Mouse (Mus musculus) limb, embryonic 15.5 days (tissue): ENCODE results near the gene 1810049J17Rik. TPM values are rescaled to one million over a fixed set of nuclear protein-coding genes. Genes with fewer than 3 reads are reported as not detected.
"Not testable (repeated sequence)": the region's sequence is repeated elsewhere in the genome, so short reads cannot be mapped to it uniquely, and the experiment has no call there.

Source experiments
- ATAC-seq: fragments of 200-750 bp; cut with Nextera tagmentation; 2 replicates; pipeline ENCODE4 v1.8.0; 2017; ENCODE audit warnings: low read depth, moderate TSS enrichment; ENCODE audit not compliant: insufficient number of reproducible peaks, low FRiP score, low TSS enrichment
- H3K27ac ChIP-seq: fragments of 300-500 bp; sonication (generic); 2 replicates; pipeline ENCODE4 v1.5.1; 2015; ENCODE audit warnings: moderate library complexity, mild to moderate bottlenecking, inconsistent platforms
- H3K27me3 ChIP-seq: fragments of 300-500 bp; sonication (generic); 2 replicates; pipeline ENCODE4 v1.6.1; 2015; ENCODE audit warnings: inconsistent platforms
- H3K36me3 ChIP-seq: fragments of 300-500 bp; sonication (generic); 2 replicates; pipeline ENCODE4 v1.6.1; 2015; ENCODE audit warnings: inconsistent platforms
- H3K4me1 ChIP-seq: fragments of 300-500 bp; sonication (generic); 2 replicates; pipeline ENCODE4 v1.6.1; 2015; ENCODE audit warnings: inconsistent platforms
- H3K4me2 ChIP-seq: fragments of 300-500 bp; sonication (generic); 2 replicates; pipeline ENCODE4 v1.6.1; 2015; ENCODE audit warnings: mild to moderate bottlenecking, inconsistent platforms
- H3K4me3 ChIP-seq: fragments of 300-500 bp; sonication (generic); 2 replicates; pipeline ENCODE4 v1.5.1; 2015; ENCODE audit warnings: mild to moderate bottlenecking, inconsistent platforms
- H3K9ac ChIP-seq: fragments of 300-500 bp; sonication (generic); 2 replicates; pipeline ENCODE4 v1.6.1; 2015; ENCODE audit warnings: inconsistent platforms
- H3K9me3 ChIP-seq: fragments of 300-500 bp; sonication (generic); 2 replicates; pipeline ENCODE4 v1.6.1; 2016; ENCODE audit warnings: inconsistent platforms
- WGBS: fragments of 180-500 bp; shearing (Covaris S2); methylation state at CpG from one replicate; pipeline ENCODE4 v1.1.7; 2015; 5-methylcytosine and 5-hydroxymethylcytosine counted together
- polyA plus RNA-seq: library from polyadenylated mRNA; unstranded; fragments of >200 nt; fragmentation: Nextera tagmentation; extraction: Ambion mirVana; gene quantifications from 2 replicates; pipeline ENCODE4 v1.2.1, GENCODE M21; 2015

1810049J17Rik gene
- 0.59 and 0.89 TPM in 2 replicates for polyA plus RNA-seq

GRCm38 (mm10) chr15:12321788-12322621, at the start of gene 1810049J17Rik:
TSS of gene 1810049J17Rik (minus strand) at chr15:12321899.
- Histone ChIP-seq H3K9me3 (no peaks in the 10 kb centered on the region), H3K27me3 (peaks cover 4% of the 10 kb centered on the region; the same call in 1 of the 2 replicates), H3K4me1 (peaks cover 8% of the 10 kb centered on the region), H3K4me2 (peak within 1 kb of the TSS; percentile 70), H3K9ac (peak within 1 kb of the TSS; percentile 89), H3K36me3 (no peaks in the 10 kb centered on the region), H3K27ac (peak within 1 kb of the TSS; percentile 91), H3K4me3 (peak within 1 kb of the TSS; percentile 98)
- ATAC-seq: no peak
- WGBS: under 1% methylated on average over 67 of the region's 70 CpGs

- Histone ChIP-seq H3K27ac (no peak overlapping the region), H3K4me2 (no peak overlapping the region), H3K9me3 (no peaks in the 10 kb centered on the region), H3K36me3 (peaks cover 13% of the 10 kb centered on the region; the same call in 1 of the 2 replicates), H3K9ac (no peak overlapping the region), H3K27me3 (no peaks in the 10 kb centered on the region), H3K4me1 (peaks cover 19% of the 10 kb centered on the region), H3K4me3 (no peak overlapping the region)
- WGBS: 8% methylated on average over 8 of the region's 8 CpGs
- no peak for ATAC-seq
Observed at GRCm38 (mm10) chr15:12371183-12371582, 49.5 kb upstream of the 1810049J17Rik start.

DNA sequence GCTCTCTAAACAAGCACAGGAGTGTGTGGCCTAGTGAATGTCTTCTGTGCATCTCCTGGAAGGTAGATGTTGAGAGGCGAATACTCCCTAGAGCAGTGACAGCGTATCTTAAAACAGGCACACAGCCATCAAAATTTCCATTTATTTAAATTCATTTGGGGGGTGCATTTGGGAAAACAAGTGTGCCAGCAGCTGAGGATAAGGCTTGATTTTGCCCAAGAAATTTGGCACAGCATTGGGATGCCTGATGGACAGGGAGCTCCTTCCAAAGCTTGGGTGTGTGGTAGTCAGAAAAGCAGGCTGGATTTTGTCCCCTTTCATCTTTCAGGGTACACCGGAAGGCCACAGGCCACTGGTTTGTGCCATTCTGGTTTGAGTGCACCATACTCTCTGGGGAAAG, 48.4 kb upstream of the 1810049J17Rik start:
- Histone ChIP-seq H3K9me3 (no peaks in the 10 kb centered on the region), H3K27me3 (no peaks in the 10 kb centered on the region), H3K4me3 (no peak overlapping the region), H3K36me3 (peaks cover 22% of the 10 kb centered on the region; the same call in 1 of the 2 replicates), H3K4me1 (peaks cover 8% of the 10 kb centered on the region), H3K27ac (no peak overlapping the region), H3K9ac (no peak overlapping the region), H3K4me2 (no peak overlapping the region)
- ATAC-seq: no peak
- WGBS: 98% methylated on average over 3 of the region's 3 CpGs

DNA sequence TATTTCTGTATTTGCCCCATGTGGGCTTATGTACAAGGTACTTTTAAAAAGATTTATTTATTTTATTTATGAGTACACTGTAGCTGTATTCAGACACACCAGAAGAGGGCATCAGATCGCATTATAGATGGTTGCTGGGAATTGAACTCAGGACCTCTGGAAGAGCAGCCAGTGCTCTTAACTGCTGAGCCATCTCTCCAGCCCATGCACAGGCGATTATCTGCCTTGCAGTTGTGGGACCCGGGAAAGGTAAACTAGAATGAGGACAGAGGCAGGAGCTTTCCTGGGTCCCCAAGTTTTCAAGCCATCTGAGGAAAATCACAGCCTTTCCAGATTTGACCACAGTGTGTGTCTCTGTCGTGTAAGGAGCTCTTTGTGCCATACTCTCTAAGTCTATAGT, 47.2 kb upstream of the 1810049J17Rik start:
- Histone ChIP-seq H3K9ac (no peak overlapping the region), H3K4me1 (peaks cover 5% of the 10 kb centered on the region; the same call in 1 of the 2 replicates), H3K4me3 (no peak overlapping the region), H3K27ac (no peak overlapping the region), H3K36me3 (peaks cover 17% of the 10 kb centered on the region; the same call in 1 of the 2 replicates), H3K9me3 (no peaks in the 10 kb centered on the region), H3K4me2 (no peak overlapping the region), H3K27me3 (no peaks in the 10 kb centered on the region)
- 83% methylated on average over 4 of the region's 4 CpGs for WGBS
- ATAC-seq: no peak

DNA sequence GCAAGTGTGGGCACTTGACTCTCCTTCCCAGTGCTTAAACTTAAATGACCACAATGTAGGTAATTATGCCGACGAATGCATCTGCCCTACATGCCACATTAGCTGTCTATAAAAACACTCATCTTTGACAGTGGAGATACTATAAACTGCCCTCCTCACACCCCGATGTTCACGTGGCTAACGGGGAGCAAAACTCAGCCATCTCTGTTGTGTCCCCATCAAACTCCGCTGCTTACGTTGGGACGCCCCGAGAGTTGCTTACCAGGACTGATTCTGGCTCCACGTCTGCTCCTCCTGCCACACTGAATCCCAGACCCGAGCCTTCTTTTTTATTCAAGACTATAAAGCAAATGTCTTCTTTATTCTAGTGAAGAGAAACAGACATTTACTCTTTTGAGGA, 46.7 kb upstream of the 1810049J17Rik start:
- no peak overlapping the region for H3K4me2 ChIP-seq
- no peak overlapping the region for H3K9ac ChIP-seq
- H3K9me3 ChIP-seq: no peaks in the 10 kb centered on the region
- no peak overlapping the region for H3K4me3 ChIP-seq
- H3K4me1 ChIP-seq: peaks cover 5% of the 10 kb centered on the region; the same call in 1 of the 2 replicates
- H3K27ac ChIP-seq: no peak overlapping the region
- 77% methylated on average over 11 of the region's 11 CpGs for WGBS
- ATAC-seq: no peak
- H3K27me3 ChIP-seq: no peaks in the 10 kb centered on the region
- H3K36me3 ChIP-seq: peaks cover 17% of the 10 kb centered on the region; the same call in 1 of the 2 replicates

- Histone ChIP-seq H3K9me3 (no peaks in the 10 kb centered on the region), H3K9ac (no peak overlapping the region), H3K27me3 (no peaks in the 10 kb centered on the region), H3K4me2 (no peak overlapping the region), H3K4me1 (peaks cover 5% of the 10 kb centered on the region; the same call in 1 of the 2 replicates), H3K27ac (no peak overlapping the region), H3K36me3 (peaks cover 17% of the 10 kb centered on the region; the same call in 1 of the 2 replicates), H3K4me3 (no peak overlapping the region)
- ATAC-seq: no peak
- WGBS: 69% methylated on average over 13 of the region's 13 CpGs
Observed at GRCm38 (mm10) chr15:12367306-12368080, 45.8 kb upstream of the 1810049J17Rik start.

- not testable (repeated sequence) for H3K9me3 ChIP-seq, H3K4me3 ChIP-seq, H3K4me1 ChIP-seq, H3K27me3 ChIP-seq, ATAC-seq, H3K9ac ChIP-seq, H3K4me2 ChIP-seq, H3K27ac ChIP-seq
- 94% methylated on average over 11 of the region's 11 CpGs for WGBS
- peaks cover 19% of the 10 kb centered on the region; the same call in 1 of the 2 replicates for H3K36me3 ChIP-seq
Observed at GRCm38 (mm10) chr15:12366580-12367305, 45.0 kb upstream of the 1810049J17Rik start.

DNA sequence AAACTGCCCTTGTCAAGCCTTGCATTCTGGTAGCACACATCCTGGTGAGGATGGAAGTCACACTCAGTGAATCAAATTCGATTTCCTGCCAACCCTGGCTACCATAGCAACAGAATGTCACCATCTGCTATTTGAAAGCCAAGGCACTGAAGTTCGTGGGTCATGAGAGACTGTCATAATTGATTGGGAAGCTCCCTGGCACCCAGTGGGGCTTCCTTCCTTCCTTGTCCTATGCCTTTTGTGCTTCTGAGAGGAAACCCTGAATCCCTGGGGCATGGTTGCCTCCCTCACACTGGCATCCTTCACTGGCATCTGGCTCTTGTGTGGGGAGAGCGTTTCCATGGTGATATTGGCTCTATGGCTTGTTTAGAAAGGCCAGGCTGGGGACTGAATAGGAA, 44.4 kb upstream of the 1810049J17Rik start:
- Histone ChIP-seq H3K27ac (no peak overlapping the region), H3K4me2 (no peak overlapping the region), H3K4me3 (no peak overlapping the region), H3K36me3 (peaks cover 19% of the 10 kb centered on the region), H3K27me3 (no peaks in the 10 kb centered on the region), H3K9me3 (no peaks in the 10 kb centered on the region), H3K9ac (no peak overlapping the region), H3K4me1 (no peaks in the 10 kb centered on the region)
- WGBS: 65% methylated on average over 3 of the region's 3 CpGs
- ATAC-seq: no peak

DNA sequence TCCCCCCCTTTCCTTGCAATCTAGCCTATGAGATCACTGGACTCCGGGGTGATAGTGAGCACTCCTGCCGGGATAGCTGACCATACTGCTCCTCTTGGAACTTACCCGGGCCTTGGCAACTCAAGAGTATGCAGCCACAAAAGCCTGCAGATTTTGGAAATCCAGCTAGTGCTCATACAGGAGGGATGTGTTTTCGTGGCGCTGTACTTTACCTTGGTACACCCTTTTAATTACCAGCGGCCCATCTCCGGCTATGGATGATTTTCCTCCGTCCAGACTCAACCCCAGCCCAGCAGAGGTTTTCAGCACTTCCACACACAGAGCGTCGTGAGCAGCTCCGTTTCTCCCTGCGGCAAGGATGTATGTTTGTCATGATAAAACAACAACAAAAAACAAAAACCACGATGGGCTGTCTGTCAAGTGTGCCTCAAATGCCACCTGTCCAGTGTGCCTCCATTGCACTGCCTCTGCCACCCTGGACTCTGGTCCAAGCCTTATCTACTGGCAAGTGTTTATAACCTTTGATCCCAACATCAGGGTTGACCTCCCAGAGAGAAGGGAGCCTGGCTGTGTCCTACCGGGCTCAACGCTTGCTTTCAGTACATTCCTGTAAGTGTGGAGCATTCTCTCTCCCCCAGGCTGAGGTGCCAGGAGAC, 43.8 kb upstream of the 1810049J17Rik start:
- H3K36me3 ChIP-seq: peaks cover 21% of the 10 kb centered on the region
- no peak overlapping the region for H3K9ac ChIP-seq
- no peak overlapping the region for H3K27ac ChIP-seq
- H3K4me2 ChIP-seq: no peak overlapping the region
- H3K4me1 ChIP-seq: no peaks in the 10 kb centered on the region
- no peak overlapping the region for H3K4me3 ChIP-seq
- no peaks in the 10 kb centered on the region for H3K9me3 ChIP-seq
- WGBS: 84% methylated on average over 15 of the region's 15 CpGs
- ATAC-seq: no peak
- H3K27me3 ChIP-seq: no peaks in the 10 kb centered on the region

- Histone ChIP-seq H3K36me3 (peaks cover 27% of the 10 kb centered on the region; the same call in 1 of the 2 replicates), H3K27me3 (no peaks in the 10 kb centered on the region), H3K9me3 (no peaks in the 10 kb centered on the region), H3K4me3 (no peak overlapping the region), H3K9ac (no peak overlapping the region), H3K27ac (no peak overlapping the region), H3K4me2 (no peak overlapping the region), H3K4me1 (no peaks in the 10 kb centered on the region)
- no peak for ATAC-seq
- 84% methylated on average over 4 of the region's 4 CpGs for WGBS
Observed at GRCm38 (mm10) chr15:12364096-12364495, 42.4 kb upstream of the 1810049J17Rik start.

- WGBS: 86% methylated on average over 6 of the region's 6 CpGs
- Histone ChIP-seq H3K27me3 (no peaks in the 10 kb centered on the region), H3K4me2 (no peak overlapping the region), H3K9ac (no peak overlapping the region), H3K27ac (no peak overlapping the region), H3K36me3 (peaks cover 26% of the 10 kb centered on the region; the same call in 1 of the 2 replicates), H3K4me1 (no peaks in the 10 kb centered on the region), H3K9me3 (no peaks in the 10 kb centered on the region), H3K4me3 (no peak overlapping the region)
- ATAC-seq: no peak
Observed at GRCm38 (mm10) chr15:12362701-12363040, 41.0 kb upstream of the 1810049J17Rik start.
